Mouse (Mus musculus) WW6 (cell line): Measurements from ENCODE around the gene Vps37c.

Experiments
- DNase-seq: peaks from one replicate; pipeline ENCODE4 v3.0.0-alpha.2; 2013; ENCODE audit warnings: low read depth, low spot score

The Vps37c gene

GRCm38 (mm10) chr19:10689470-10690166 is 1.1 kb downstream of the Vps37c start:
- no peak for DNase-seq

- no peak for DNase-seq
Measured at GRCm38 (mm10) chr19:10690336-10690735, 1.8 kb downstream of the Vps37c start.

GRCm38 (mm10) chr19:10691121-10691520 is 2.6 kb downstream of the Vps37c start:
- DNase-seq = no peak

- no peak for DNase-seq
Measured at GRCm38 (mm10) chr19:10691660-10692059, 3.1 kb downstream of the Vps37c start.

GRCm38 (mm10) chr19:10692361-10692760 is 3.8 kb downstream of the Vps37c start:
- DNase-seq = no peak

- no peak for DNase-seq
Measured at GRCm38 (mm10) chr19:10693926-10694682, 5.6 kb downstream of the Vps37c start.

GRCm38 (mm10) chr19:10695801-10696200 is 7.3 kb downstream of the Vps37c start:
- no peak for DNase-seq

GRCm38 (mm10) chr19:10698131-10698991 is 9.8 kb downstream of the Vps37c start:
- DNase-seq = no peak

- DNase-seq = no peak
Measured at GRCm38 (mm10) chr19:10699851-10700250, 11.3 kb downstream of the Vps37c start.

- no peak for DNase-seq
Measured at GRCm38 (mm10) chr19:10701013-10701726, 12.6 kb downstream of the Vps37c start.

- DNase-seq = no peak
Measured at GRCm38 (mm10) chr19:10702125-10702524, 13.6 kb downstream of the Vps37c start.

- no peak for DNase-seq
Measured at GRCm38 (mm10) chr19:10703470-10703869, 14.9 kb downstream of the Vps37c start.

GRCm38 (mm10) chr19:10707087-10707875 is 18.7 kb downstream of the Vps37c start:
- DNase-seq = no peak

- no peak for DNase-seq
Measured at GRCm38 (mm10) chr19:10707881-10708280, 19.3 kb downstream of the Vps37c start.

- DNase-seq = no peak
Measured at GRCm38 (mm10) chr19:10708900-10709299, 20.4 kb downstream of the Vps37c start.

- peak; percentile 55 for DNase-seq
Measured at GRCm38 (mm10) chr19:10709360-10710087, 21.0 kb downstream of the Vps37c start.

GRCm38 (mm10) chr19:10710088-10710511 is 21.6 kb downstream of the Vps37c start:
- no peak for DNase-seq

GRCm38 (mm10) chr19:10710751-10711150 is 22.2 kb downstream of the Vps37c start:
- DNase-seq = no peak

GRCm38 (mm10) chr19:10712194-10712593 is 23.7 kb downstream of the Vps37c start:
- DNase-seq = no peak

GRCm38 (mm10) chr19:10712646-10713045 is 24.1 kb downstream of the Vps37c start:
- no peak for DNase-seq
